Mouse (Mus musculus): ENCODE measurements at regions not wholly inside any gene's neighbourhood (a gene's known extent, or its start where the extent isn't known, plus 50 kb on each side); places are given as distances from the start of the nearest gene placed in this dataset.

- CTCF ChIA-PET = no interaction called here
These were observed 281.1 kb downstream of the Lipi start for GRCm38 (mm10) chr16:75304743-75305142.

GRCm38 (mm10) chr16:75297416-75297815 lies 288.4 kb downstream of the Lipi start:
- CTCF ChIA-PET = no interaction called here

- CTCF ChIA-PET = no interaction called here
These were observed 293.0 kb downstream of the Lipi start for GRCm38 (mm10) chr16:75292736-75293428.

- CTCF ChIA-PET = no interaction called here
These were observed 294.7 kb downstream of the Lipi start for GRCm38 (mm10) chr16:75291194-75291593.

- CTCF ChIA-PET = no interaction called here
These were observed 298.7 kb downstream of the Lipi start for GRCm38 (mm10) chr16:75287150-75287549.

- CTCF ChIA-PET = no interaction called here
These were observed 300.1 kb downstream of the Lipi start for GRCm38 (mm10) chr16:75285811-75286210.

- CTCF ChIA-PET = no interaction called here
These were observed 322.0 kb downstream of the Lipi start for GRCm38 (mm10) chr16:75263903-75264302.

GRCm38 (mm10) chr16:75254981-75255380 lies 330.9 kb downstream of the Lipi start:
- CTCF ChIA-PET = no interaction called here

GRCm38 (mm10) chr16:75249170-75249569 lies 336.7 kb downstream of the Lipi start:
- CTCF ChIA-PET = no interaction called here

- CTCF ChIA-PET = no interaction called here
These were observed 345.5 kb downstream of the Lipi start for GRCm38 (mm10) chr16:75240383-75240782.

GRCm38 (mm10) chr16:75232133-75232532 lies 353.7 kb downstream of the Lipi start:
- CTCF ChIA-PET = no interaction called here

- CTCF ChIA-PET = no interaction called here
These were observed 392.5 kb downstream of the Lipi start for GRCm38 (mm10) chr16:75193404-75193803.

- CTCF ChIA-PET = no interaction called here
These were observed 395.5 kb downstream of the Lipi start for GRCm38 (mm10) chr16:75190316-75190715.

- CTCF ChIA-PET = no interaction called here
These were observed 419.8 kb downstream of the Lipi start for GRCm38 (mm10) chr16:75166040-75166439.

- CTCF ChIA-PET = no interaction called here
These were observed 420.7 kb downstream of the Lipi start for GRCm38 (mm10) chr16:75164969-75165726.

- CTCF ChIA-PET = no interaction called here
These were observed 426.1 kb downstream of the Lipi start for GRCm38 (mm10) chr16:75159740-75160139.

- CTCF ChIA-PET = no interaction called here
These were observed 430.3 kb downstream of the Lipi start for GRCm38 (mm10) chr16:75155441-75156038.

Data from spleen, embryonic (tissue).